Comparison of ENCODE assay signal across 27 mouse cellular contexts in genomic region chr4:82461676-82462075, GRCm38 (mm10).
"Had no signal": no experiment of that assay in that cellular context is flagged by ENCODE, and none has a peak within 500 bp of the region (broad histone marks: within the 10 kb centered on the region; RNA-seq: fewer than 3 reads in every experiment).

No protein-coding gene starts in this region.

- H3K4me3 ChIP-seq: embryonic facial prominence, embryonic 10.5 days; embryonic facial prominence, embryonic 12.5 days; embryonic facial prominence, embryonic 13.5 days; embryonic facial prominence, embryonic 15.5 days; erythroblast, embryonic 14.5 days; forebrain, embryonic 10.5 days; forebrain, embryonic 12.5 days; forebrain, embryonic 13.5 days; forebrain, embryonic 15.5 days; gastrocnemius, adult 2 months; heart, adult 2 months had no signal

- H3K9me3 ChIP-seq: embryonic facial prominence, embryonic 10.5 days; embryonic facial prominence, embryonic 12.5 days; embryonic facial prominence, embryonic 13.5 days; embryonic facial prominence, embryonic 15.5 days; forebrain, embryonic 10.5 days; forebrain, embryonic 12.5 days; forebrain, embryonic 13.5 days; forebrain, embryonic 15.5 days had no signal

- H3K36me3 ChIP-seq: embryonic facial prominence, embryonic 10.5 days; embryonic facial prominence, embryonic 12.5 days; embryonic facial prominence, embryonic 15.5 days; forebrain, embryonic 10.5 days; forebrain, embryonic 12.5 days; forebrain, embryonic 15.5 days had no signal

- H3K27ac ChIP-seq: embryonic facial prominence, embryonic 10.5 days; embryonic facial prominence, embryonic 12.5 days; embryonic facial prominence, embryonic 13.5 days; embryonic facial prominence, embryonic 15.5 days; forebrain, embryonic 10.5 days; forebrain, embryonic 12.5 days; forebrain, embryonic 13.5 days; forebrain, embryonic 15.5 days; gastrocnemius, adult 2 months; heart, adult 2 months had no signal

- H3K4me2 ChIP-seq: embryonic facial prominence, embryonic 12.5 days; embryonic facial prominence, embryonic 13.5 days; embryonic facial prominence, embryonic 15.5 days; forebrain, embryonic 12.5 days; forebrain, embryonic 13.5 days; forebrain, embryonic 15.5 days had no signal

- ATAC-seq: forebrain, embryonic 13.5 days; forebrain, embryonic 14.5 days; forebrain, embryonic 15.5 days; forebrain, embryonic 16.5 days; forebrain, postnatal 0 days had no signal

- H3K27me3 ChIP-seq: embryonic facial prominence, embryonic 12.5 days; embryonic facial prominence, embryonic 13.5 days; embryonic facial prominence, embryonic 15.5 days; forebrain, embryonic 12.5 days; forebrain, embryonic 13.5 days; forebrain, embryonic 15.5 days had no signal

- H3K9ac ChIP-seq: embryonic facial prominence, embryonic 12.5 days; embryonic facial prominence, embryonic 13.5 days; embryonic facial prominence, embryonic 15.5 days; forebrain, embryonic 12.5 days; forebrain, embryonic 13.5 days; forebrain, embryonic 15.5 days; forebrain, postnatal 0 days had no signal

- DNase-seq: cerebellum, adult 8-10 months; cerebellum, adult 9-10 months; cerebellum, adult 9-11 months; cerebellum, postnatal 10 days; cerebellum, postnatal 14 days; cerebellum, postnatal 25 days; cerebellum, postnatal 36 days; embryo, embryonic 11 days; forebrain, postnatal 0 days; gastrocnemius, adult 2 months; gastrocnemius, postnatal 10 days; gastrocnemius, postnatal 14 days; gastrocnemius, postnatal 25 days; gastrocnemius, postnatal 36 days; heart, adult 18-20 months; heart, adult 2 months had no signal
